Comparison of ENCODE assay signal across 13 mouse cellular contexts in genomic region chr1:151086111-151086859, GRCm38 (mm10).
DNase-seq lines count a peak whose midpoint lies in the region; ATAC-seq and TF ChIP-seq lines count a peak whose summit lies in the region.
"Had no signal": no experiment of that assay in that cellular context is flagged by ENCODE, and none has a peak within 500 bp of the region (broad histone marks: within the 10 kb centered on the region; RNA-seq: fewer than 3 reads in every experiment).

No protein-coding gene starts in this region.

- ATAC-seq in kidney, embryonic 14.5 days (ENCODE audit: low FRiP score, low TSS enrichment): no peak
- peak; percentile 36 for ATAC-seq in G1E (ENCODE audit: extremely low read depth, insufficient number of reproducible peaks, low FRiP score, poor library complexity, severe bottlenecking)
- ATAC-seq in cerebellum, adult (ENCODE audit: insufficient number of reproducible peaks, low FRiP score, low TSS enrichment): no peak

- H3K9ac ChIP-seq in kidney, embryonic 14.5 days (ENCODE audit: low read depth, low read length): 0 out of 2 replicates have a peak overlapping the region, but pooled peaks have one; percentile 18
- H3K9ac ChIP-seq: lung, embryonic 15.5 days had no signal

- H3K27ac ChIP-seq in kidney, embryonic 14.5 days (ENCODE audit: low read depth, low read length): no peak overlapping the region; the same call in 1 of the 2 replicates
- H3K27ac ChIP-seq: lung, embryonic 15.5 days had no signal

- H3K27me3 ChIP-seq in kidney, embryonic 14.5 days (ENCODE audit: control insufficient read depth, insufficient read depth, low read length): no peaks in the 10 kb centered on the region
- H3K27me3 ChIP-seq in G1E (ENCODE audit: insufficient read depth, low read length): no peaks in the 10 kb centered on the region
- H3K27me3 ChIP-seq: lung, embryonic 15.5 days had no signal

- no peak overlapping the region for H3K4me2 ChIP-seq in kidney, embryonic 14.5 days (replicated peaks; ENCODE audit: low read depth, low read length)
- H3K4me2 ChIP-seq: lung, embryonic 15.5 days had no signal

- H3K4me3 ChIP-seq in kidney, embryonic 14.5 days (ENCODE audit: low read length): no peak overlapping the region
- H3K4me3 ChIP-seq in G1E (ENCODE audit: low read depth, low read length): peak overlapping the region; percentile 66; the same call in 1 of the 2 replicates
- H3K4me3 ChIP-seq: left cerebral cortex, adult 2 months; lung, embryonic 15.5 days had no signal

- H3K36me3 ChIP-seq in kidney, embryonic 14.5 days (ENCODE audit: control insufficient read depth, insufficient read depth, low read length): no peaks in the 10 kb centered on the region
- H3K36me3 ChIP-seq in G1E (replicated peaks): no peaks in the 10 kb centered on the region
- H3K36me3 ChIP-seq: lung, embryonic 15.5 days had no signal

- no peak for TF ChIP-seq CTCF in G1E (IDR thresholded peaks at IDR 0.05; ENCODE audit: low read depth, low read length)

- H3K9me3 ChIP-seq in kidney, embryonic 14.5 days (ENCODE audit: control insufficient read depth, low read length): no peaks in the 10 kb centered on the region
- H3K9me3 ChIP-seq in G1E (replicated peaks): peaks cover 8% of the 10 kb centered on the region
- H3K9me3 ChIP-seq: lung, embryonic 15.5 days had no signal

- DNase-seq in embryo, embryonic 10 days (ENCODE audit: low spot score): peak; percentile 48
- no peak for DNase-seq in embryo, embryonic 10.5 days (ENCODE audit: low spot score)
- no peak for DNase-seq in kidney, adult 18-20 months
- peak; percentile 41 for DNase-seq in G1E (ENCODE audit: low spot score)
- peak; percentile 68 for DNase-seq in mesoderm, embryonic 11.5 days (ENCODE audit: low read depth, low spot score)
- no peak for DNase-seq in urinary bladder, postnatal 14 days (ENCODE audit: low spot score)
- DNase-seq: cerebellum, adult 11 months; heart, postnatal 4 days; right cerebral cortex, postnatal 14 days had no signal

- 53% methylated on average over 22 of the region's 22 CpGs for WGBS in kidney, embryonic 14.5 days

- H3K4me1 ChIP-seq in kidney, embryonic 14.5 days (ENCODE audit: control insufficient read depth, insufficient read depth, low read length): 0 out of 2 replicates have a peak, but pooled peaks cover 4% of the 10 kb centered on the region
- peaks cover 83% of the 10 kb centered on the region for H3K4me1 ChIP-seq in G1E (ENCODE audit: insufficient read depth, low read depth, low read length)
- H3K4me1 ChIP-seq: lung, embryonic 15.5 days had no signal

Comparison
In these comparisons a context has a peak if more than half of its experiments do, and no peak if none do; other contexts are left out.
1. DNase-seq: peak in embryo, embryonic 10 days (single experiment), G1E (single experiment) and mesoderm, embryonic 11.5 days (single experiment); none in embryo, embryonic 10.5 days (single experiment), kidney, adult 18-20 months (single experiment) and urinary bladder, postnatal 14 days (single experiment).